Mouse (Mus musculus) CH12.LX (cell line): Measurements from ENCODE around the gene Ptprf. TPM values are rescaled to one million over a fixed set of nuclear protein-coding genes. Genes with fewer than 3 reads are reported as not detected.

ENCODE experiments used
- DNase-seq: peaks from one replicate; pipeline ENCODE4 v3.0.0-alpha.2; 2013; ENCODE audit errors: extremely low read depth
- H3K27ac ChIP-seq: 2 replicates; pipeline ENCODE4 v1.5.1; 2012; ENCODE audit warnings: low read depth, mild to moderate bottlenecking, control low read depth, moderate library complexity; ENCODE audit not compliant: insufficient read depth
- H3K27me3 ChIP-seq: replicated peaks from 2 replicates; pipeline ENCODE3; 2012; ENCODE audit warnings: inconsistent platforms
- H3K36me3 ChIP-seq, 2 experiments: replicated peaks in 1 of 2; 2 replicates each; pipeline versions ENCODE3 to v1.6.1; 2012; ENCODE audit warnings: inconsistent platforms in 1 of 2, low read length in 1 of 2, mild to moderate bottlenecking in 1 of 2, mixed read lengths in 1 of 2, moderate library complexity in 1 of 2; ENCODE audit not compliant: control insufficient read depth in 1 of 2, insufficient read depth in 1 of 2
- H3K4me1 ChIP-seq, 2 experiments: 2 replicates each; pipeline ENCODE4 v1.6.1; 2012; ENCODE audit warnings: inconsistent platforms in 1 of 2, moderate library complexity in 1 of 2; ENCODE audit not compliant: insufficient read depth in 2 of 2, control insufficient read depth in 1 of 2
- H3K4me2 ChIP-seq: 2 replicates; pipeline ENCODE4 v1.6.1; 2012; ENCODE audit warnings: low read depth, mild to moderate bottlenecking, control low read depth; ENCODE audit not compliant: poor library complexity, insufficient read depth, severe bottlenecking
- H3K4me3 ChIP-seq, 3 experiments: fragments of 150-350 bp in 1 of 3; sonication (generic) in 1 of 3; replicated peaks in 1 of 3; 2 replicates each; pipeline versions ENCODE3 to v1.5.1; 2011 to 2012; ENCODE audit warnings: low read depth in 2 of 3, low read length in 2 of 3, mild to moderate bottlenecking in 2 of 3, moderate library complexity in 2 of 3, control low read depth in 1 of 3, improper control_type of control experiment in 1 of 3, inconsistent platforms in 1 of 3, mixed read lengths in 1 of 3; ENCODE audit not compliant: poor library complexity in 1 of 3
- H3K79me2 ChIP-seq: replicated peaks from 2 replicates; pipeline ENCODE4 v1.6.1; 2012; ENCODE audit warnings: mild to moderate bottlenecking, moderate library complexity; ENCODE audit not compliant: control insufficient read depth, poor library complexity, insufficient read depth, severe bottlenecking; ENCODE audit errors: extremely low read depth
- H3K9ac ChIP-seq: 2 replicates; pipeline ENCODE4 v1.6.1; 2012; ENCODE audit warnings: low read depth, mild to moderate bottlenecking, control low read depth, moderate library complexity; ENCODE audit not compliant: insufficient read depth
- H3K9me3 ChIP-seq: replicated peaks from 2 replicates; pipeline ENCODE3; 2012; ENCODE audit warnings: low read length, inconsistent platforms, mixed read lengths
- BHLHE40 ChIP-seq: IDR thresholded peaks from 2 replicates; pipeline ENCODE4 v1.6.1; 2011; ENCODE audit warnings: mild to moderate bottlenecking, low read depth, low read length, improper control_type of control experiment
- CTCF ChIP-seq, 2 experiments: IDR thresholded peaks in 1 of 2; conservative IDR thresholded peaks in 1 of 2; 2 replicates each; pipeline ENCODE4 v1.5.1; 2011 to 2012; ENCODE audit warnings: low read depth in 2 of 2, low read length in 2 of 2, improper control_type of control experiment in 1 of 2, inconsistent platforms in 1 of 2, mild to moderate bottlenecking in 1 of 2, moderate library complexity in 1 of 2
- E2F4 ChIP-seq: IDR thresholded peaks from 2 replicates; pipeline ENCODE4 v1.6.1; 2011; ENCODE audit warnings: low read depth, low read length, improper control_type of control experiment; ENCODE audit not compliant: insufficient replicate concordance
- ELF1 ChIP-seq: IDR thresholded peaks from 2 replicates; pipeline ENCODE4 v1.6.1; 2014; ENCODE audit warnings: low read depth, mild to moderate bottlenecking, inconsistent platforms, low read length, improper control_type of control experiment
- EP300 ChIP-seq: IDR thresholded peaks from 2 replicates; pipeline ENCODE4 v1.6.1; 2011; ENCODE audit warnings: low read length, improper control_type of control experiment
- HCFC1 ChIP-seq: IDR thresholded peaks from 2 replicates; pipeline ENCODE4 v1.6.1; 2012; ENCODE audit warnings: low read depth, mild to moderate bottlenecking, inconsistent platforms, low read length, improper control_type of control experiment
- JUND ChIP-seq: conservative IDR thresholded peaks from 2 replicates; pipeline ENCODE4 v1.6.1; 2011; ENCODE audit warnings: low read depth, low read length, improper control_type of control experiment
- KAT2A ChIP-seq: IDR thresholded peaks from 2 replicates; pipeline ENCODE4 v1.6.1; 2012; ENCODE audit warnings: low read length, improper control_type of control experiment, inconsistent platforms; ENCODE audit not compliant: insufficient replicate concordance
- MAX ChIP-seq: IDR thresholded peaks from 2 replicates; pipeline ENCODE4 v1.6.1; 2011; ENCODE audit warnings: low read length, improper control_type of control experiment
- MAZ ChIP-seq: IDR thresholded peaks from 2 replicates; pipeline ENCODE4 v1.6.1; 2012; ENCODE audit warnings: low read depth, mild to moderate bottlenecking, inconsistent platforms, low read length, improper control_type of control experiment, moderate library complexity
- MYC ChIP-seq: IDR thresholded peaks from 2 replicates; pipeline ENCODE4 v1.6.1; 2011; ENCODE audit warnings: low read depth, mild to moderate bottlenecking, improper control_type of control experiment, low read length
- NELFE ChIP-seq: IDR thresholded peaks from 2 replicates; pipeline ENCODE4 v1.6.1; 2011; ENCODE audit warnings: low read depth, low read length, improper control_type of control experiment
- POLR2A ChIP-seq: IDR thresholded peaks from 2 replicates; pipeline ENCODE4 v1.6.1; 2011; ENCODE audit warnings: low read depth, mild to moderate bottlenecking, improper control_type of control experiment, low read length
- POLR2AphosphoS2 ChIP-seq: IDR thresholded peaks from 2 replicates; pipeline ENCODE4 v1.6.1; 2011; ENCODE audit warnings: low read depth, low read length, improper control_type of control experiment
- SIN3A ChIP-seq: IDR thresholded peaks from 2 replicates; pipeline ENCODE4 v1.6.1; 2012; ENCODE audit warnings: low read length, improper control_type of control experiment, inconsistent platforms
- SMC3 ChIP-seq: IDR thresholded peaks from 2 replicates; pipeline ENCODE4 v1.6.1; 2011; ENCODE audit warnings: low read depth, low read length, improper control_type of control experiment
- TCF12 ChIP-seq: IDR thresholded peaks from 2 replicates; pipeline ENCODE4 v1.6.1; 2014; ENCODE audit warnings: low read depth, mild to moderate bottlenecking, inconsistent platforms, low read length, improper control_type of control experiment
- UBTF ChIP-seq: IDR thresholded peaks from 2 replicates; pipeline ENCODE4 v1.6.1; 2012; ENCODE audit warnings: low read depth, mild to moderate bottlenecking, inconsistent platforms, low read length, improper control_type of control experiment, moderate library complexity
- ZKSCAN1 ChIP-seq: IDR thresholded peaks from 2 replicates; pipeline ENCODE4 v1.6.1; 2012; ENCODE audit warnings: low read depth, inconsistent platforms, low read length, improper control_type of control experiment, borderline replicate concordance
- ZNF384 ChIP-seq: IDR thresholded peaks from 2 replicates; pipeline ENCODE4 v1.6.1; 2012; ENCODE audit warnings: low read depth, low read length, improper control_type of control experiment, inconsistent platforms
- dilution Hi-C: fragments of 300-500 bp; cut with MboI; formaldehyde crosslinking; loops from 2 replicates; pipeline ENCODE4 v1.14.3; 2020; ENCODE audit warnings: low sequenced_read_pairs; ENCODE audit not compliant: extremely low pct_unique_long_range_greater_than_20kb, extremely low pct_ligation_motif_present
- in situ Hi-C: fragments of 300-500 bp; cut with MboI; formaldehyde crosslinking; loops from 3 replicates; pipeline ENCODE4 v1.14.3; 2019; ENCODE audit warnings: low sequenced_read_pairs, low pct_ligation_motif_present, low pct_unique_long_range_greater_than_20kb, mixed read lengths
- polyA plus RNA-seq: library from polyadenylated mRNA; unstranded; fragments of >175 nt; gene quantifications from 2 replicates; pipeline ENCODE4 v1.2.1, GENCODE M21; 2012; ENCODE audit warnings: low read depth; ENCODE audit not compliant: insufficient read length
- total RNA-seq, 2 experiments: library from RNA; depleted of rRNA; stranded (reverse); fragments of 300-350 nt in 1 of 2; fragments of >200 nt in 1 of 2; gene quantifications; 2 replicates each; pipeline ENCODE4 v1.2.3; 2012 to 2014

The Ptprf gene
- total and polyA plus RNA-seq, 3 experiments = 0.11 to 0.21 TPM; not detected in 1

DNA sequence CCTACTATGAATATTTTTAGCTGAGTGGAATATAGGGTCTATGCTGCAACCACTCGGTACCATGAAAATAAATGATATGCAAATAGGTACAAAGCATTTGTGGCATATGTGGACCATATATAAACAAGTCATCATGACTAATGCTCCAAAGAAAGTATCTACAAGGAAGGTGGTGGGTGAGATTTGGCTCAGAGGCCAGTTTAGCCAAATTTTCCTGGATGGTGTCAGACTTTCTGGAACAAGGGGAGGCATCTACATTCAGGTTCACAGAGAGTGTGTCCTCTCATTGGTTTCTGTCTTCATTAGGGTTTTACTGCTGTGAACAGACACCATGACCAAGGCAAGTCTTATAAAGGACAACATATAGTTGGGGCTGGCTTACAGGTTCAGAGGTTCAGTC is 19.3 kb upstream of the Ptprf start:
- in situ Hi-C loops (no loop called here), dilution Hi-C loops (no loop called here)
- H3K36me3 ChIP-seq = no peaks in the 10 kb centered on the region
- no peak overlapping the region for H3K4me3 ChIP-seq
- peaks cover 15% of the 10 kb centered on the region for H3K9me3 ChIP-seq
- H3K9ac ChIP-seq = no peak overlapping the region
- H3K4me1 ChIP-seq = no peaks in the 10 kb centered on the region
- TF ChIP-seq MAX (no peak), MYC (no peak), BHLHE40 (no peak), MAZ (no peak), NELFE (no peak), ZKSCAN1 (no peak), JUND (no peak), POLR2AphosphoS2 (no peak), TCF12 (no peak), E2F4 (no peak)
- no peak overlapping the region for H3K27ac ChIP-seq
- no peaks in the 10 kb centered on the region for H3K79me2 ChIP-seq
- no peak overlapping the region for H3K4me2 ChIP-seq
- no peak for DNase-seq
- peaks cover 81% of the 10 kb centered on the region for H3K27me3 ChIP-seq

DNA sequence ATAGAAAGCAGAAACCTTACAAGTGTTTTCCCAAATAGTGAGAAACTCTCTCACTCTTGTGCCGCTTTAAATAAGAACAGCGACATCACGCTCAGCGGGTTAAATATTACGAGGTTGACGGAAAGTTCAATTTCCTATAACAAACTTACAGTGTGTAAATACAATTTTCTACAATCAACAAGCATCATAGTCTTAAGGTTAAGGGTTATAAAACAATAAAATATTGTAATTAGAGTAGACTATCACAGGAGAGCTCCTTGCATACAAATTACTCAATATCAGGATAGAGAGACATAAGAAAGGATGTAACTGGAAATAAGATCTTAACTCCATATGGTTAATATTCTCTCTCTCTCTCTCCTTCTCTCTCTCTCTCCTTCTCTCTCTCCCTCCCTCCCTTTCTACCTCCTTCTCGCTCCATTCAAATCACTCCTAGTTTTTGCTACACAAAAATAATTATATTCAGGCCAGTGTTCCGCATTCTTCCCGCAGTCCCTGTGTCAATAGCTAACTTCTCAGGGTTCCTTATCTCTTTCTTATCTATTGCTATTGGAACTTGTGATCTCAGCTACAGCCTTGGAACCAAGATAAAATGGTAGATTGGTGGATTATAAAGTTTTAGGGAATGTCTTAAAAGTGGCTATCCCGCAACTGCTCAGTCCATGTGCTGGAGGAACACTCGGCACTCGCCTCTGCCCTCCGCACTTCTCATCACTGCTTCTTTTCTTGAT is 16.5 kb upstream of the Ptprf start:
- no peak overlapping the region for H3K27ac ChIP-seq
- H3K36me3 ChIP-seq = no peaks in the 10 kb centered on the region
- no peak overlapping the region for H3K4me3 ChIP-seq
- no peak overlapping the region for H3K9ac ChIP-seq
- no peaks in the 10 kb centered on the region for H3K79me2 ChIP-seq
- dilution Hi-C loops = no loop called here
- TF ChIP-seq POLR2A (no peak), ZNF384 (no peak), CTCF (conservative IDR thresholded peaks at IDR 0.05 in 1 of 2, IDR thresholded peaks at IDR 0.05 in 1 of 2; ENCODE audit: low read depth in 2 of 2, low read length in 2 of 2) (no peak), HCFC1 (no peak), NELFE (no peak), BHLHE40 (no peak), ELF1 (no peak), SIN3A (no peak), SMC3 (no peak), EP300 (no peak), KAT2A (no peak), UBTF (no peak)
- in situ Hi-C loops = no loop called here
- no peaks in the 10 kb centered on the region for H3K4me1 ChIP-seq
- H3K27me3 ChIP-seq = peaks cover 84% of the 10 kb centered on the region
- no peak for DNase-seq
- H3K9me3 ChIP-seq = no peaks in the 10 kb centered on the region
- no peak overlapping the region for H3K4me2 ChIP-seq
